Mouse (Mus musculus): Measurements from ENCODE around the gene Arhgef7.

The Arhgef7 gene

GRCm38 (mm10) chr8:11799098-11799497 lies 71.6 kb downstream of the Arhgef7 start:
- DNase-seq: no peak

DNA sequence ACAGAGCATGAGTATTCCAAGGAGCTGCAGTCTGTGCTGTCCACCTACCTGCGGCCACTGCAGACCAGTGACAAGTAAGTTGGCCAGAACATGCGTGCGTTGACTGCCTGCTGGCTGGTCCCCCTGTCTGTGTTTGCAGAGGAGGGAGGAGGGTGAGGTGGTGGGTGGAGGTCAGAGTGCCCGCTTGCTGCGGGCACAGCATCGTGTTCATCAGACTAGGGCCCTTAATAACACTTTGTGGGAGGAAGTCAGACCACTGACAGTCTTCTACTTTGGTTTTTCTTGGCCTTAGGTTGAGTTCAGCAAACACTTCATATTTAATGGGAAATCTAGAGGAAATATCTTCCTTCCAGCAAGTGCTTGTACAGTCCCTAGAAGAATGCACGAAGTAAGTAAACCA lies 73.0 kb downstream of the Arhgef7 start:
- no peak for DNase-seq

DNA sequence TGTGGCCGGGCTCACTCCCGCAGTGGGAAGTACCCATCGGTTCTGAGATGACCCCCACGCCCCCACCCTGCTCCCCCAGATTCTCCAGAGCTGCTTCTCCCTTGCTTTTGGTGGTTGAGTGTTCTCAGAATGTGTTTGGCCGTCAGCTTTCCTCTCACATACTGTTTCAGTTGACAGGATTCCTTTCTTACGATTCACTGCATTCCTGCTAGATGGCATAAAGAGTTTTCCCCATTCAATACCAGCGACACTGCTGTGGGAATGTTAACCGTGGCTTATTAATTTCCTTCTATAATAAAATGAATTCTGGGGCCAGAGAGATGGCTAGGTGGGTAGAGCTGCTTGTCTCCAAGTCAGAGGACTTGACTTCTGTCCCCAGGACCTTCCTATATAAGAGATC lies 74.0 kb downstream of the Arhgef7 start:
- no peak for DNase-seq

DNA sequence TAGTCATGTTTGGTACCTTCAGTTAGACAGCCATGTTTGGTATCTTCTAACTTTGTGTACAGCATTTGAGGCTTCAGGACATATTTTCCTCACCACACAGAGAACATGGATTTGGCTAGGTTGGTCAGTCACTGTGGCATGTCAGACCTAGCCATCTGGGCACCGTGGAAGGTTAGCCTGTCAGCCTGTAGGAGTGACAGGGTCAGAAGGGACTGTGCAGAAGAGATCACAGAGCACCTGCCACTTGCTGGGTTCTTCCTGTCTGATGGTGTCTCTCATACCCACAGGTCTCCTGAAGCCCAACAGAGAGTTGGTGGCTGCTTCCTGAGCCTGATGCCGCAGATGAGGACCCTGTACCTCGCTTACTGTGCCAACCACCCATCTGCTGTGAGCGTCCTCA lies 77.4 kb downstream of the Arhgef7 start:
- no peak for DNase-seq

DNA sequence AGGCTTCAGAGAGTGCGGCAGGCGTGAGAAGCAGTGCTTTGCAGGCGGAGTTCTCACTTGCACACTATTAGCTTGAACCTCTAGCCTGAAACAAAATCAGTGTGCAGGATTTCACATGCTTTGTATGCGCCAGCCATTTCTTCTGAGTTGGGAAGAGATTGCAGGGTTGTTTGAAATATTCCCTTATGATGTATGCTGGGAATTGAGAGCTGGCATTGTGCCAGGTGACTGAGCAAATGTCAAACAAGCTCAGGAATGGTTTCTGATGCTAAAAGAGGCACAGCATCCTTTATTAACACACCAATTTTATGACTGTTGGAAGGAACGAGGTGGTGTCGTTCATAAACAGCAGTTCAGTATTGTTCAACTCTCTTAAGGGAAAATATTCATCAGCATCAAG lies 78.7 kb downstream of the Arhgef7 start:
- no peak for DNase-seq

DNA sequence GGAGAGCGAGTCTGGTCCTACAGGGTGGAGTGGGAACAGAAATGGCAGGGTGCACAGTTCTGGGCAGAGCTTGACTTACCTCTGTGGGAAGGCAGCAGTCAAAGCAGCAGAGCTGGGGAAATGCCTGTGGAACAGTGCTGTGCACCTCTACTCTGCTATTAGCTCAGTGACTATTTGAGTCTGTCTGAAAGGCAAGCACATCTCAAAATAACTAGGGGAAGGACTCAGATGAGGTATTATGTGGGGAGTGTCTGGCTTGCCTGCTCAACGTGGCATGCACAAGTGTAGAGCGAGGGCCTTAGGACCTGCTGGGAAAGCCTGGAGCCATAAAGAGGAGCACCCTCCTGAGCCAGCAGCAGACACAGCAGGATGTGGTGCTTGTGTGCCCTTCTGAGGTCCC lies 79.8 kb downstream of the Arhgef7 start:
- no peak for DNase-seq

DNA sequence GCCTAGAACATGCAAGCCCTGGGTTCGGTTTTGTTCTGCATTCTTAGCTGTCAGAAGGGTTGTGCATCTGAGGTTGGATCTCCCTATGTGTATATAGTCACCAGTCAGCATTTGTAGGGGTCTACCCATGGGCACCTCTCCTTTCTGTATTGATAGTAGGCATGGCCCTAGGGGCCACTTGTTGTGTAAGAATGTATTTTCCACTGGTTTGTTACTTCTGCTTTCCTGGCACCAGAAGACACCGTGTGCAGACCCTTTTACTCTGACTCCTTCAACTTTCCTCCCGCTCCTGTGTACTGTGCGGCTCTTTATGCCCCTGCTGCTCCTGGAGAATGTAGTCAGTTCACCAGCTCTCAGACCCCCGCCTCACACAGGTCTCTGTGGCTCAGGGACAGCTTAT lies 80.5 kb downstream of the Arhgef7 start:
- no peak for DNase-seq

GRCm38 (mm10) chr8:11810426-11810825 lies 82.9 kb downstream of the Arhgef7 start:
- no peak for DNase-seq

GRCm38 (mm10) chr8:11813801-11814200 lies 86.3 kb downstream of the Arhgef7 start:
- DNase-seq: no peak

GRCm38 (mm10) chr8:11815206-11815605 lies 87.7 kb downstream of the Arhgef7 start:
- no peak for DNase-seq

GRCm38 (mm10) chr8:11820136-11820535 lies 92.6 kb downstream of the Arhgef7 start:
- no peak for DNase-seq

- peak; percentile 29 for DNase-seq
Measured at GRCm38 (mm10) chr8:11820568-11820967, 93.0 kb downstream of the Arhgef7 start.

DNA sequence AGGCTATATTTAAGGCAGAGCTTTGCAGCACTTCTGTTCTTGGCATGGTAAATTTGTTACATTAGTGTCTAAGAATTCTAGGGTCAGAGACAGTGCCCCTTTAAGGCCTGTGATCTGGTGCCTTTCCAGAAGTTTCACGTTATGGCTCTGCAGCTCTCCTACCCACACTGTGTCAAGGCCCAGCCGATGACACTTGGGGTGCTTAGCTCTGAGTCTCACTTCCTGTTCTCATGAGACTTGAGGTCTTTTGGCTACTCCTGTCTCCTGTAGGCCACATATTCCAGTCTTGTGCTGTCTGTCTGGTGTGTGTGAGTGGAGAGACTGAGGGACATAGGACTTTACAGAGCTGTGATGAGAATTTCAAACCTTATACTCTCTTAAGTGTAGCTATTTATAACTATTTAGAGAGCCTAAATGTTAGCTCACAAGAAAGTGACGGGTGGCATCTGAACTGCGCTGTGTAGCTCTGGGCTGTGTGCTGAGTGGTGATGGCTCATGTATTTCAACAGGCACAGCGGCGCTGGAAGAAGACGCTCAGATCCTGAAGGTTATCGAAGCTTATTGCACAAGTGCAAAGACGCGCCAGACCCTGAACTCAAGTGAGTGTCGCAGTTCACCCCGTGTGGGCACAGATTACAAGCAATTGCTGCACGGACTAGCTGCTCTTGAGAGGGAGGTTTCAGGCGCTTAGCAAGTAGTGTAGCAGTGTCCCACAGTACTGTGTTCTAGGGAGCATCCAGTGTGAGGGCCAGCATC lies 94.1 kb downstream of the Arhgef7 start:
- no peak for DNase-seq

- no peak for DNase-seq
Measured at GRCm38 (mm10) chr8:11822550-11823060, 95.1 kb downstream of the Arhgef7 start.

GRCm38 (mm10) chr8:11825756-11826155 lies 98.2 kb downstream of the Arhgef7 start:
- no peak for DNase-seq

GRCm38 (mm10) chr8:11827312-11827711 lies 99.8 kb downstream of the Arhgef7 start:
- DNase-seq: peak; percentile 37

DNA sequence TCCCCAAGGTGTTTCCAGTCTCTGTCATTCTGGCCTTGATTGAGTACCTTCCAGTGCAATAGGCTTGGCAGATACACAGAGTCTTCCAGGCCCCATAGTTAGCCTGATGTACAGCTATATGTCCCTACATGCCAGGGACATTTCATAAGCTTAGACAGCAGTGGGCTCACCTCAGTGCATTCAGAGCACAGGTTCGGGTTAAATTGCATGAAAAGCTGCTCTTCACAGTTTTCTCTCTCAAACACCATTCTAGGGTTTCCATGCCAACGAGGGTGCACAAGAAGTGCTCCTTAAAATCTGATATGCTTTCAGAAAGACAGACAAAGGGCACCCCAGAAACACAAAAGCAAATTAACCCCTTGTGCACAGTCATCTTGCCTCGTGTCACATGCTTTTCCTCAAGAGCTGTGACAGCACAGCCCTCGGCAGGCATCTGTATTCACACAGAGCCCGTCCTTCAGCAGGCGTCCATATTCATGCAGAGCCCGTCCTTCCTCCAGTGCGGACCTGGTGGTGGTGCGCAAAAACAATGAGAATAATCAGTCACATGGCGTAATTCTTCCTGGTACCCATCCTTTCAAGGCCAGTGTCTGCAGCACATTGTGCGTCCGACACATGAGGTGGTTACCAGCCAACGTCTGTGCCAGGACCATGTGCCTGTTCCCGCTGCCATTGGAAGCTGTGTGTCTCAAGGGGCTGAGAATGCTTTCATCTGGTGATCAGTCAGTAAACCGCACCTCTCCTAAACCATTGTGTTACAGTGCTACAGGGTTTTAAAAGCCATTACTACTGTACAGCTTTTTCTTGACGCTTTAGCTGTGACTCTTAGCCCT lies 102.9 kb downstream of the Arhgef7 start:
- no peak for DNase-seq

DNA sequence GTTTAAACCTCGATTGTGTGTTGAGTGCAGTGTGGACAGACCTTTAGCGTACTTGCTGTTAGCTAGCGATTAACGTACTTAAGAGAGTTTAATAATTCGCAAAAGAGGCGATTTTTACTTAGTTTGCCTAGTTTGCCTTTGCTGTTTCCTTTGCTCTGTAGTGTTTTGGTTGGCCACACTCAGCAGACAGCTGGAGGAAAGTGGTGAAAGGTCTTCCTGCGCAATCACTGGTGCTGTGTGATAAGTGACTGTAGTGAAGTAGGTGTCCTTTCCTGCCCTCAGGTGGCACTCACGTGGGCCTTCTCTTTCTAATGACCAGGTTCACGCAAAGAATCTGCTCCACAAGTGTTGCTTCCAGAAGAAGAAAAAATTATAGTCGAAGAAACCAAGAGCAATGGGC lies 103.7 kb downstream of the Arhgef7 start:
- no peak for DNase-seq

DNA sequence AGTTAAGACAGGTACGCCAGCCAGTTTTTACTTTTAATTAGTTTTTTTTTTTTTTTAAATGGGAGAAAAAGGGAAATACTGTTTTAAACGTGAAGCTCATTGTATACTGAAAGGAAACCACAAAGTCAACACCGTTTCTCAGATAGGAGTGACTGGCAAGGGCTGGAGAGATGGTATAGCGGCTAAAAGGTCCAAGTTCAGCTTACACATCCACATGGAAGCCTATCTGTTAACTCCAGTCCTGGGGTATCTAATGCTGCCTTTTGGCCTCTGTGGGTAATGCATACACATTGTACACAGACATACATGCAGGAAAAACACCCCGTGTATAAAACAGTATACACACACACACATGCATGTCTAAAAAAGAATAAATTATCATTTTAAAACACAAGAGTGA lies 104.4 kb downstream of the Arhgef7 start:
- no peak for DNase-seq

DNA sequence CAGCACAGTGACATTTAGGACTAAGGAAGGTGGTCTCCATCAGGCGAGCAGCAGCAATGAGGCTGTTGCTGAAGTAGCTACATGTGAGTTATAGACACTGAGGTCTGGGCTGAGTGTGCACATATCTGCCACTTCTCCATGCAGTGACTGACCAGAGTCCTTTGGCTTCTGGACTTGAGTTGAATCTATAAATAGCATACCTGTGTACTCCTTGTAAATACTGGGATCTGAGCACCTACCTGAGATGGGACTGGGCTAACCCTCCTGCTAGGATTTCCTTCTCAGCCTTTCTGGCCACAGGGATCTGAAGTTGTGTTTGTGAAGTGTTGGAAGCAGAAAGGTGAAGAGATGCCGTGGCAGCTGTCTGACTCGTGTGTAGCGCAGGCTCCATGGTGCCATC lies 105.6 kb downstream of the Arhgef7 start:
- DNase-seq: no peak

DNA sequence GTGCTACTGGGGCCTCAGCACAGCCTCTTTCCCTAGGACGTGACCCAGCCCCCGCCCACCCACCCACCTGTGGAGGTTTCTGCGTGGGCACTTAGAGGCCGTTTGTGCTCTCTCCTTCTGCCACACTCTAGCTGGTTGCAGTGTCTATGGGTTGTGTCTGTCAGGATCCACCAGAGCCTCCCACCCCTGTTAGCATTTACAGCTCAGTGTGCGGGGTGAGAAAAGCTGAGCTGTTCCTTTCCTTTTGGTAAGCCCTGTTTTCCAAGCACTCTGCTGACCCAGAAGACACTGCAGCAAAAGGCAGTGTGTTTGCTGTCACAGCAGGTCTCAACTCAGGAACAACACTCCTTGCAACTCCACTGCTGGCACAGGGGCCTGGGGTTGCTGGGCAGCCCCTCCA lies 106.7 kb downstream of the Arhgef7 start:
- DNase-seq: no peak

- DNase-seq: no peak
Measured at GRCm38 (mm10) chr8:11834691-11835090, 107.2 kb downstream of the Arhgef7 start.

- no peak for DNase-seq
Measured at GRCm38 (mm10) chr8:11840174-11840573, 112.7 kb downstream of the Arhgef7 start, which contains the start of gene Tex29. TSS of gene Tex29 (plus strand) at chr8:11840474.

GRCm38 (mm10) chr8:11841571-11841970 lies 114.0 kb downstream of the Arhgef7 start:
- DNase-seq: peak; percentile 37
